Mouse (Mus musculus): ENCODE measurements at regions not wholly inside any gene's neighbourhood (a gene's known extent, or its start where the extent isn't known, plus 50 kb on each side); places are given as distances from the start of the nearest gene placed in this dataset.

- peak; percentile 66 for ATAC-seq (replicated peaks; ENCODE audit: poor library complexity, severe bottlenecking)
Observed at GRCm38 (mm10) chr3:144137483-144137882, 67.5 kb downstream of the Lmo4 start.

- ATAC-seq (replicated peaks; ENCODE audit: poor library complexity, severe bottlenecking): no peak
Observed at GRCm38 (mm10) chr3:144136432-144136831, 68.6 kb downstream of the Lmo4 start.

- peak; percentile 23 for ATAC-seq (replicated peaks; ENCODE audit: poor library complexity, severe bottlenecking)
Observed at GRCm38 (mm10) chr3:144135646-144136045, 69.4 kb downstream of the Lmo4 start.

- no peak for ATAC-seq (replicated peaks; ENCODE audit: poor library complexity, severe bottlenecking)
Observed at GRCm38 (mm10) chr3:144128042-144128441, 77.0 kb downstream of the Lmo4 start.

GRCm38 (mm10) chr3:144124353-144124752, 80.7 kb downstream of the Lmo4 start:
- peak; percentile 27; the same call in 1 of the 2 replicates for ATAC-seq (replicated peaks; ENCODE audit: poor library complexity, severe bottlenecking)

GRCm38 (mm10) chr3:144123361-144124072, 81.5 kb downstream of the Lmo4 start:
- ATAC-seq (replicated peaks; ENCODE audit: poor library complexity, severe bottlenecking): peak; percentile 65

GRCm38 (mm10) chr3:144119076-144119475, 85.9 kb downstream of the Lmo4 start:
- ATAC-seq (replicated peaks; ENCODE audit: poor library complexity, severe bottlenecking): no peak

GRCm38 (mm10) chr3:144113672-144114645, 91.1 kb downstream of the Lmo4 start:
- ATAC-seq (replicated peaks; ENCODE audit: poor library complexity, severe bottlenecking): no peak

- ATAC-seq (replicated peaks; ENCODE audit: poor library complexity, severe bottlenecking): peak; percentile 95
Observed at GRCm38 (mm10) chr3:144110331-144111080, 94.5 kb downstream of the Lmo4 start.

- peak; percentile 75 for ATAC-seq (replicated peaks; ENCODE audit: poor library complexity, severe bottlenecking)
Observed at GRCm38 (mm10) chr3:144109769-144110168, 95.3 kb downstream of the Lmo4 start.

- ATAC-seq (replicated peaks; ENCODE audit: poor library complexity, severe bottlenecking): no peak
Observed at GRCm38 (mm10) chr3:144108310-144108709, 96.7 kb downstream of the Lmo4 start.

- no peak for ATAC-seq (replicated peaks; ENCODE audit: poor library complexity, severe bottlenecking)
Observed at GRCm38 (mm10) chr3:144107664-144108063, 97.4 kb downstream of the Lmo4 start.

- no peak for ATAC-seq (replicated peaks; ENCODE audit: poor library complexity, severe bottlenecking)
Observed at GRCm38 (mm10) chr3:144104366-144104765, 100.7 kb downstream of the Lmo4 start.

- ATAC-seq (replicated peaks; ENCODE audit: poor library complexity, severe bottlenecking): no peak
Observed at GRCm38 (mm10) chr3:144099444-144099843, 105.6 kb downstream of the Lmo4 start.

GRCm38 (mm10) chr3:144098762-144099161, 106.3 kb downstream of the Lmo4 start:
- ATAC-seq (replicated peaks; ENCODE audit: poor library complexity, severe bottlenecking): no peak

GRCm38 (mm10) chr3:144091231-144091630, 113.8 kb downstream of the Lmo4 start:
- ATAC-seq (replicated peaks; ENCODE audit: poor library complexity, severe bottlenecking): no peak

- ATAC-seq (replicated peaks; ENCODE audit: poor library complexity, severe bottlenecking): no peak
Observed at GRCm38 (mm10) chr3:144089790-144090256, 115.2 kb downstream of the Lmo4 start.

GRCm38 (mm10) chr3:144088261-144088884, 116.6 kb downstream of the Lmo4 start:
- ATAC-seq (replicated peaks; ENCODE audit: poor library complexity, severe bottlenecking): no peak

- no peak for ATAC-seq (replicated peaks; ENCODE audit: poor library complexity, severe bottlenecking)
Observed at GRCm38 (mm10) chr3:144087771-144088170, 117.2 kb downstream of the Lmo4 start.

GRCm38 (mm10) chr3:144086176-144086575, 118.8 kb downstream of the Lmo4 start:
- no peak for ATAC-seq (replicated peaks; ENCODE audit: poor library complexity, severe bottlenecking)

Data from granulocyte monocyte progenitor cell, adult 5-6 weeks (primary cell).